Mouse (Mus musculus) bone marrow macrophage, adult 2 months (primary cell): ENCODE measurements around the gene Babam2.

ENCODE experiments used
- CTCF ChIP-seq: IDR thresholded peaks from 2 replicates; pipeline ENCODE4 v1.5.1; 2012; ENCODE audit warnings: low read depth, mild to moderate bottlenecking, low read length, moderate library complexity
- POLR2A ChIP-seq: IDR thresholded peaks from 2 replicates; pipeline ENCODE4 v1.6.1; 2012; ENCODE audit warnings: mild to moderate bottlenecking, low read depth, low read length, borderline replicate concordance

DNA sequence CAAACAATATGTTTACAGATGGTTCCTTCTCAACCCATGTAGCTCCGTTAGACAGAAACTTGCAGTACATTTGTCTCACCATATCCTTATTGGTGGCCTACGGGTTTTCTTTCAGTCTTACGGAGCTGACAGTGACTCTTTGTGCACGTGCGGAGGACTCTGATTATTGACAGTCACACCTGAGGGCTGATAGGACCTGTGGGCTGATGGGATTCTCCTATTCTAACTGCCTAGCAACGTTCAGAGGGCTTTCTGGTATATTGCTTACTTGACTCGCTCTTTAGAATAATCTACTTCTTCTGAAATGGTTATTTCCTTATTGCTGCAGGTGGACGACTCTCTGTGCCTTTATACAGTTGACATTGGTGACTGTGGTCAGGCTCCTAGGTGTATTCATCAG is 243.4 kb downstream of the Babam2 start:
- TF ChIP-seq CTCF (no peak), POLR2A (no peak)
